Mouse (Mus musculus) embryonic fibroblast, embryonic 13.5 days (primary cell): ENCODE data around the gene Ube4b.

Source experiments
- CTCF ChIP-seq: IDR thresholded peaks from 2 replicates; pipeline ENCODE4 v1.5.1; 2011; ENCODE audit warnings: mild to moderate bottlenecking, control low read depth, low read length, moderate library complexity, borderline replicate concordance; ENCODE audit not compliant: insufficient read depth
- POLR2A ChIP-seq: IDR thresholded peaks from 2 replicates; pipeline ENCODE4 v1.6.1; 2011; ENCODE audit warnings: low read depth, mild to moderate bottlenecking, control low read depth, low read length, moderate library complexity

- no peak for TF ChIP-seq POLR2A
- TF ChIP-seq CTCF, result no peak
Measured at GRCm38 (mm10) chr4:149416986-149417385, 9.6 kb downstream of the Ube4b start.
